ENCODE assay signal across 8 mouse cellular contexts in genomic region chr8:70700555-70700922, GRCm38 (mm10). TPM values are rescaled to one million over a fixed set of nuclear protein-coding genes. Genes with fewer than 3 reads are reported as not detected.
DNase-seq lines count a peak whose midpoint lies in the region; ATAC-seq lines count a peak whose summit lies in the region.

No protein-coding gene starts in this region.

- H3K4me3 ChIP-seq in hindbrain, embryonic 12.5 days = peak overlapping the region; percentile 99

- peaks cover 54% of the 10 kb centered on the region for H3K4me1 ChIP-seq in hindbrain, embryonic 12.5 days

- no peaks in the 10 kb centered on the region for H3K9me3 ChIP-seq in hindbrain, embryonic 12.5 days (replicated peaks)

- peaks cover 15% of the 10 kb centered on the region for H3K36me3 ChIP-seq in hindbrain, embryonic 12.5 days

- peak overlapping the region; percentile 100 for H3K9ac ChIP-seq in hindbrain, embryonic 12.5 days

- H3K4me2 ChIP-seq in hindbrain, embryonic 12.5 days (replicated peaks) = peak overlapping the region; percentile 68

- no peaks in the 10 kb centered on the region for H3K27me3 ChIP-seq in hindbrain, embryonic 12.5 days

- peak overlapping the region; percentile 98 for H3K27ac ChIP-seq in hindbrain, embryonic 12.5 days

- WGBS in hindbrain, embryonic 12.5 days = under 1% methylated on average over 20 of the region's 20 CpGs

- peak; percentile 95 for DNase-seq in MN1 (ENCODE audit: low spot score)
- peak; percentile 91 to 94 for DNase-seq in cerebellum, postnatal 10 days
- DNase-seq in frontal cortex, postnatal 10 days (ENCODE audit: low spot score in 2 of 2) = peak; percentile 83 to 84
- DNase-seq in layer of hippocampus, postnatal 14 days (ENCODE audit: low spot score in 2 of 2) = peak; percentile 82 to 88
- peak; percentile 95 for DNase-seq in lung, postnatal 10 days
- peak; percentile 93 for DNase-seq in ovary, postnatal 36 days (ENCODE audit: low spot score)
- peak; percentile 97 for DNase-seq in thymus, postnatal 14 days

- ATAC-seq in hindbrain, embryonic 12.5 days (ENCODE audit: low FRiP score) = peak; percentile 24

RNA-seq across cellular contexts. Expression of gene Jund, which starts 1.8 kb away (rescaled TPM):
- polyA plus RNA-seq in hindbrain, embryonic 12.5 days (2016; fragmentation: Nextera tagmentation; extraction: Ambion mirVana) = 186 and 217 TPM in 2 replicates
- 100 to 1,000 TPM; 163 to 179 TPM for total RNA-seq in layer of hippocampus, postnatal 14 days (2021)

RNA-seq across cellular contexts. Expression of gene Iqcn, which starts 2.7 kb away (rescaled TPM):
- polyA plus RNA-seq in hindbrain, embryonic 12.5 days (2016; fragmentation: Nextera tagmentation; extraction: Ambion mirVana) = 0.05 TPM in 1 of 2 replicates, not detected in the other
- under 1 TPM in 1 of 2 experiments, not detected in 1; 0.14 TPM for total RNA-seq in layer of hippocampus, postnatal 14 days (2021)

RNA-seq across cellular contexts. Expression of gene Gm3336, which starts 17.8 kb away (rescaled TPM):
- not detected in 2 replicates for polyA plus RNA-seq in hindbrain, embryonic 12.5 days (2016; fragmentation: Nextera tagmentation; extraction: Ambion mirVana)
- total RNA-seq in layer of hippocampus, postnatal 14 days (2021) = not detected

RNA-seq across cellular contexts. Expression of gene Pde4c, which starts 23.0 kb away (rescaled TPM):
- polyA plus RNA-seq in hindbrain, embryonic 12.5 days (2016; fragmentation: Nextera tagmentation; extraction: Ambion mirVana) = 0.26 and 0.39 TPM in 2 replicates
- total RNA-seq in layer of hippocampus, postnatal 14 days (2021) = under 1 TPM; 0.81 to 0.91 TPM

RNA-seq across cellular contexts. Expression of gene Lsm4, which starts 27.5 kb away (rescaled TPM):
- 227 and 231 TPM in 2 replicates for polyA plus RNA-seq in hindbrain, embryonic 12.5 days (2016; fragmentation: Nextera tagmentation; extraction: Ambion mirVana)
- 10 to 100 TPM; 67.8 to 71.7 TPM for total RNA-seq in layer of hippocampus, postnatal 14 days (2021)

Comparison
In these comparisons a context has a peak if more than half of its experiments do, and no peak if none do; other contexts are left out.
1. Peak in every context shown above with its lines: DNase-seq, ATAC-seq, H3K4me3 ChIP-seq and H3K27ac ChIP-seq.